Mouse (Mus musculus) MEL (cell line): ENCODE results near the gene Sccpdh. TPM values are rescaled to one million over a fixed set of nuclear protein-coding genes. Genes with fewer than 3 reads are reported as not detected.

ENCODE experiments used
- DNase-seq: peaks from one replicate; pipeline ENCODE4 v3.0.0; 2011; ENCODE audit warnings: low read depth, low spot score
- H3K27ac ChIP-seq: 2 replicates; pipeline ENCODE4 v1.5.1; 2012; ENCODE audit warnings: low read depth, mild to moderate bottlenecking, control low read depth, low read length, moderate library complexity; ENCODE audit not compliant: control insufficient read depth
- H3K27me3 ChIP-seq, 2 experiments: fragments of 150-350 bp in 1 of 2; sonication (generic) in 1 of 2; 2 replicates each; pipeline ENCODE4 v1.6.1; 2012; ENCODE audit warnings: low read length in 2 of 2, mild to moderate bottlenecking in 2 of 2, improper control_type of control experiment in 1 of 2, moderate library complexity in 1 of 2; ENCODE audit not compliant: insufficient read depth in 2 of 2, control insufficient read depth in 1 of 2
- H3K36me3 ChIP-seq, 2 experiments: 2 replicates each; pipeline ENCODE4 v1.6.1; 2012 to 2014; ENCODE audit warnings: low read length in 2 of 2, improper control_type of control experiment in 1 of 2, inconsistent platforms in 1 of 2, mild to moderate bottlenecking in 1 of 2; ENCODE audit not compliant: insufficient read depth in 2 of 2, control insufficient read depth in 1 of 2
- H3K4me1 ChIP-seq, 2 experiments: fragments of 150-350 bp in 1 of 2; sonication (generic) in 1 of 2; 2 replicates each; pipeline ENCODE4 v1.6.1; 2012; ENCODE audit warnings: low read length in 2 of 2, improper control_type of control experiment in 1 of 2, mild to moderate bottlenecking in 1 of 2; ENCODE audit not compliant: insufficient read depth in 2 of 2, control insufficient read depth in 1 of 2
- H3K4me3 ChIP-seq, 2 experiments: fragments of 150-350 bp in 1 of 2; sonication (generic) in 1 of 2; 2 replicates each; pipeline ENCODE4 v1.5.1; 2012; ENCODE audit warnings: low read depth in 2 of 2, low read length in 2 of 2, mild to moderate bottlenecking in 2 of 2, moderate library complexity in 2 of 2, control low read depth in 1 of 2, improper control_type of control experiment in 1 of 2; ENCODE audit not compliant: control insufficient read depth in 1 of 2, insufficient read depth in 1 of 2
- H3K79me2 ChIP-seq: 2 replicates; pipeline ENCODE4 v1.6.1; 2012; ENCODE audit warnings: mild to moderate bottlenecking, low read length, moderate library complexity; ENCODE audit not compliant: control insufficient read depth, poor library complexity, insufficient read depth
- H3K9ac ChIP-seq: 2 replicates; pipeline ENCODE4 v1.6.1; 2012; ENCODE audit warnings: low read depth, mild to moderate bottlenecking, control low read depth, low read length, moderate library complexity; ENCODE audit not compliant: control insufficient read depth, poor library complexity, severe bottlenecking
- H3K9me3 ChIP-seq: fragments of 150-350 bp; sonication (generic); replicated peaks from 2 replicates; pipeline ENCODE4 v1.6.1; 2012; ENCODE audit warnings: mild to moderate bottlenecking, low read length, improper control_type of control experiment, moderate library complexity; ENCODE audit not compliant: insufficient read depth
- BHLHE40 ChIP-seq: IDR thresholded peaks from 2 replicates; pipeline ENCODE4 v1.6.1; 2012; ENCODE audit warnings: low read depth, mild to moderate bottlenecking, inconsistent platforms, low read length, improper control_type of control experiment, borderline replicate concordance
- CHD1 ChIP-seq: IDR thresholded peaks from 2 replicates; pipeline ENCODE4 v1.6.1; 2012; ENCODE audit warnings: low read depth, mild to moderate bottlenecking, inconsistent platforms, low read length, improper control_type of control experiment
- ELF1 ChIP-seq: IDR thresholded peaks from 2 replicates; pipeline ENCODE4 v1.6.1; 2014; ENCODE audit warnings: low read depth, mild to moderate bottlenecking, inconsistent platforms, low read length, improper control_type of control experiment, moderate library complexity
- ETS1 ChIP-seq: IDR thresholded peaks from 2 replicates; pipeline ENCODE4 v1.6.1; 2012; ENCODE audit warnings: low read depth, mild to moderate bottlenecking, inconsistent platforms, low read length, improper control_type of control experiment, moderate library complexity
- GABPA ChIP-seq: IDR thresholded peaks from 2 replicates; pipeline ENCODE4 v1.6.1; 2012; ENCODE audit warnings: low read depth, mild to moderate bottlenecking, inconsistent platforms, low read length, improper control_type of control experiment, moderate library complexity
- JUND ChIP-seq: IDR thresholded peaks from 2 replicates; pipeline ENCODE4 v1.6.1; 2011; ENCODE audit warnings: low read depth, mild to moderate bottlenecking, improper control_type of control experiment, low read length
- MAX ChIP-seq: IDR thresholded peaks from 2 replicates; pipeline ENCODE4 v1.6.1; 2011; ENCODE audit warnings: low read length, improper control_type of control experiment
- MAZ ChIP-seq: IDR thresholded peaks from 2 replicates; pipeline ENCODE4 v1.6.1; 2012; ENCODE audit warnings: low read depth, mild to moderate bottlenecking, inconsistent platforms, low read length, improper control_type of control experiment
- MEF2A ChIP-seq: IDR thresholded peaks from 2 replicates; pipeline ENCODE4 v1.6.1; 2014; ENCODE audit warnings: low read depth, mild to moderate bottlenecking, inconsistent platforms, low read length, improper control_type of control experiment; ENCODE audit not compliant: poor library complexity, insufficient replicate concordance, severe bottlenecking; ENCODE audit errors: extremely low read depth
- MXI1 ChIP-seq: IDR thresholded peaks from 2 replicates; pipeline ENCODE4 v1.6.1; 2011; ENCODE audit warnings: mild to moderate bottlenecking, low read depth, low read length, improper control_type of control experiment
- MYB ChIP-seq: IDR thresholded peaks from 2 replicates; pipeline ENCODE4 v1.6.1; 2011; ENCODE audit warnings: mild to moderate bottlenecking, low read depth, low read length, improper control_type of control experiment
- NRF1 ChIP-seq: IDR thresholded peaks from 2 replicates; pipeline ENCODE4 v1.6.1; 2014; ENCODE audit warnings: low read depth, mild to moderate bottlenecking, inconsistent platforms, low read length, improper control_type of control experiment, moderate library complexity; ENCODE audit not compliant: poor library complexity, insufficient read depth, severe bottlenecking
- POLR2A ChIP-seq, 2 experiments: IDR thresholded peaks; 2 replicates each; pipeline ENCODE4 v1.6.1; 2011 to 2012; ENCODE audit warnings: low read length in 2 of 2, mild to moderate bottlenecking in 2 of 2, control low read depth in 1 of 2, improper control_type of control experiment in 1 of 2, low read depth in 1 of 2, moderate library complexity in 1 of 2; ENCODE audit not compliant: control insufficient read depth in 1 of 2, insufficient read depth in 1 of 2, poor library complexity in 1 of 2
- POLR2AphosphoS2 ChIP-seq: IDR thresholded peaks from 2 replicates; pipeline ENCODE4 v1.6.1; 2011; ENCODE audit warnings: low read length, improper control_type of control experiment
- SMC3 ChIP-seq: IDR thresholded peaks from 2 replicates; pipeline ENCODE4 v1.6.1; 2011; ENCODE audit warnings: low read depth, low read length, improper control_type of control experiment
- TAL1 ChIP-seq: IDR thresholded peaks from 2 replicates; pipeline ENCODE4 v1.6.1; 2012; ENCODE audit warnings: mild to moderate bottlenecking, inconsistent platforms, low read length, moderate library complexity, mixed read lengths
- TBP ChIP-seq: IDR thresholded peaks from 2 replicates; pipeline ENCODE4 v1.8.0; 2011; ENCODE audit warnings: low read depth, low read length, improper control_type of control experiment
- UBTF ChIP-seq: IDR thresholded peaks from 2 replicates; pipeline ENCODE4 v1.6.1; 2012; ENCODE audit warnings: low read depth, mild to moderate bottlenecking, inconsistent platforms, low read length, improper control_type of control experiment, moderate library complexity, borderline replicate concordance; ENCODE audit not compliant: insufficient read depth
- USF1 ChIP-seq: IDR thresholded peaks from 2 replicates; pipeline ENCODE4 v1.6.1; 2014; ENCODE audit warnings: low read depth, mild to moderate bottlenecking, inconsistent platforms, low read length, improper control_type of control experiment, moderate library complexity
- ZKSCAN1 ChIP-seq: IDR thresholded peaks from 2 replicates; pipeline ENCODE4 v1.6.1; 2012; ENCODE audit warnings: low read depth, mild to moderate bottlenecking, inconsistent platforms, low read length, improper control_type of control experiment, moderate library complexity
- ZMIZ1 ChIP-seq: IDR thresholded peaks from 2 replicates; pipeline ENCODE4 v1.6.1; 2012; ENCODE audit warnings: low read depth, mild to moderate bottlenecking, inconsistent platforms, low read length, improper control_type of control experiment, moderate library complexity
- polyA plus RNA-seq, 2 experiments: library from polyadenylated mRNA; stranded (reverse) in 1 of 2; unstranded in 1 of 2; fragments of >175 nt in 1 of 2; fragments of >200 nt in 1 of 2; gene quantifications; 2 replicates each; pipeline versions ENCODE4 v1.2.1 to v1.2.4; 2012; ENCODE audit warnings: low replicate concordance in 2 of 2, low read depth in 1 of 2; ENCODE audit not compliant: insufficient read length in 2 of 2, insufficient read depth in 1 of 2, missing spikeins in 1 of 2
- total RNA-seq: library from RNA; depleted of rRNA; stranded (reverse); fragments of 300-350 nt; gene quantifications from 2 replicates; pipeline ENCODE4 v1.2.3, GENCODE M21; 2012

Sccpdh gene
- total and polyA plus RNA-seq, 3 experiments: 18.5 to 18.7 TPM; not detected in 1

- no peak for TF ChIP-seq UBTF
- TF ChIP-seq MAZ: no peak
- TF ChIP-seq MYB: no peak
- no peak for TF ChIP-seq MEF2A
- TF ChIP-seq ZKSCAN1: no peak
- no peak for TF ChIP-seq TAL1
Observed at GRCm38 (mm10) chr1:179668836-179669537, 977 bp downstream of the Sccpdh start (continued).

GRCm38 (mm10) chr1:179674355-179674754 lies 6.3 kb downstream of the Sccpdh start:
- Histone ChIP-seq H3K4me1 (peaks cover 0 to 2% of the 10 kb centered on the region in 2 experiments; a peak in 3 of 4 replicates), H3K36me3 (peaks cover 3 to 11% of the 10 kb centered on the region in 2 experiments), H3K9ac (no peak overlapping the region), H3K27me3 (no peaks in the 10 kb centered on the region), H3K9me3 (no peaks in the 10 kb centered on the region), H3K4me3 (no peak overlapping the region), H3K27ac (no peak overlapping the region), H3K79me2 (peaks cover 2% of the 10 kb centered on the region; the same call in 1 of the 2 replicates)
- TF ChIP-seq GABPA: no peak
- no peak for DNase-seq

GRCm38 (mm10) chr1:179677031-179677430 lies 9.0 kb downstream of the Sccpdh start:
- Histone ChIP-seq H3K4me1 (no peaks in the 10 kb centered on the region), H3K27me3 (no peaks in the 10 kb centered on the region), H3K9ac (no peak overlapping the region), H3K4me3 (no peak overlapping the region), H3K36me3 (peaks cover 0 to 11% of the 10 kb centered on the region in 2 experiments; a peak in 2 of 4 replicates), H3K79me2 (no peaks in the 10 kb centered on the region), H3K9me3 (no peaks in the 10 kb centered on the region), H3K27ac (no peak overlapping the region)
- TF ChIP-seq TAL1 (no peak), MAZ (no peak), ELF1 (no peak), ZMIZ1 (no peak), MXI1 (no peak), SMC3 (no peak), BHLHE40 (no peak), USF1 (no peak), POLR2AphosphoS2 (no peak), POLR2A (IDR thresholded peaks at IDR 0.05; ENCODE audit: control insufficient read depth in 1 of 2, insufficient read depth in 1 of 2, low read depth in 1 of 2, low read length in 2 of 2, poor library complexity in 1 of 2) (no peak), CHD1 (no peak), MAX (no peak), TBP (no peak), ETS1 (no peak), NRF1 (no peak), UBTF (no peak), JUND (no peak)
- no peak for DNase-seq
